Mouse (Mus musculus): ENCODE results near the gene Rpl3. TPM values are rescaled to one million over a fixed set of nuclear protein-coding genes. Genes with fewer than 3 reads are reported as not detected.

Rpl3 gene
- polyA plus RNA-seq, 1 experiment from 2014 or later = 706 TPM

GRCm38 (mm10) chr15:80059606-80060005, 32.1 kb downstream of the Rpl3 start:
- no peak overlapping the region for H3K9ac ChIP-seq (ENCODE audit: low read length)
- H3K4me3 ChIP-seq (ENCODE audit: low read depth, low read length) = no peak overlapping the region
- DNase-seq (ENCODE audit: low spot score) = no peak
- no peak overlapping the region for H3K27ac ChIP-seq (replicated peaks)
- TF ChIP-seq CTCF (IDR thresholded peaks at IDR 0.05; ENCODE audit: low read depth) (no peak), EP300 (optimal IDR thresholded peaks at IDR 0.05) (no peak)
- 43% methylated on average over 7 of the region's 7 CpGs for WGBS
- H3K36me3 ChIP-seq (ENCODE audit: control insufficient read depth, insufficient read depth, low read length) = no peaks in the 10 kb centered on the region
- ATAC-seq (ENCODE audit: low FRiP score, low TSS enrichment) = no peak
- H3K9me3 ChIP-seq (ENCODE audit: control insufficient read depth, low read length) = no peaks in the 10 kb centered on the region
- H3K4me1 ChIP-seq (replicated peaks; ENCODE audit: control insufficient read depth, insufficient read depth) = no peaks in the 10 kb centered on the region
- H3K27me3 ChIP-seq (ENCODE audit: control insufficient read depth, insufficient read depth, low read length) = no peaks in the 10 kb centered on the region
- H3K4me2 ChIP-seq (replicated peaks; ENCODE audit: low read depth) = no peak overlapping the region

- Histone ChIP-seq H3K27me3 (ENCODE audit: control insufficient read depth, insufficient read depth, low read length) (no peaks in the 10 kb centered on the region), H3K9ac (ENCODE audit: low read length) (no peak overlapping the region), H3K36me3 (ENCODE audit: control insufficient read depth, insufficient read depth, low read length) (no peaks in the 10 kb centered on the region), H3K4me1 (replicated peaks; ENCODE audit: control insufficient read depth, insufficient read depth) (no peaks in the 10 kb centered on the region), H3K4me2 (replicated peaks; ENCODE audit: low read depth) (no peak overlapping the region), H3K4me3 (ENCODE audit: low read depth, low read length) (no peak overlapping the region), H3K9me3 (ENCODE audit: control insufficient read depth, low read length) (no peaks in the 10 kb centered on the region), H3K27ac (replicated peaks) (no peak overlapping the region)
- DNase-seq (ENCODE audit: low spot score) (no peak), ATAC-seq (ENCODE audit: low FRiP score, low TSS enrichment) (no peak)
- TF ChIP-seq EP300 (optimal IDR thresholded peaks at IDR 0.05) = no peak
- TF ChIP-seq CTCF (IDR thresholded peaks at IDR 0.05; ENCODE audit: low read depth) = no peak
- 92% methylated on average over 7 of the region's 7 CpGs for WGBS
Measured at GRCm38 (mm10) chr15:80058151-80058550, 33.5 kb downstream of the Rpl3 start.

GRCm38 (mm10) chr15:80054034-80054710, 37.5 kb downstream of the Rpl3 start:
- Histone ChIP-seq H3K9ac (ENCODE audit: low read length) (0 out of 2 replicates have a peak overlapping the region, but pooled peaks have one; percentile 4), H3K36me3 (ENCODE audit: control insufficient read depth, insufficient read depth, low read length) (no peaks in the 10 kb centered on the region), H3K4me1 (replicated peaks; ENCODE audit: control insufficient read depth, insufficient read depth) (no peaks in the 10 kb centered on the region), H3K9me3 (ENCODE audit: control insufficient read depth, low read length) (no peaks in the 10 kb centered on the region), H3K27me3 (ENCODE audit: control insufficient read depth, insufficient read depth, low read length) (no peaks in the 10 kb centered on the region), H3K4me2 (replicated peaks; ENCODE audit: low read depth) (no peak overlapping the region), H3K27ac (replicated peaks) (no peak overlapping the region; the same call in 1 of the 2 replicates), H3K4me3 (ENCODE audit: low read depth, low read length) (no peak overlapping the region)
- ATAC-seq (ENCODE audit: low FRiP score, low TSS enrichment) = peak; percentile 75
- WGBS = 47% methylated on average over 7 of the region's 7 CpGs
- peak; percentile 65 for DNase-seq (ENCODE audit: low spot score)
- TF ChIP-seq CTCF (IDR thresholded peaks at IDR 0.05; ENCODE audit: low read depth) (no peak), EP300 (optimal IDR thresholded peaks at IDR 0.05) (no peak)

- Histone ChIP-seq H3K4me2 (replicated peaks; ENCODE audit: low read depth) (no peak overlapping the region), H3K4me3 (ENCODE audit: low read depth, low read length) (no peak overlapping the region), H3K27me3 (ENCODE audit: control insufficient read depth, insufficient read depth, low read length) (no peaks in the 10 kb centered on the region), H3K9me3 (ENCODE audit: control insufficient read depth, low read length) (no peaks in the 10 kb centered on the region), H3K27ac (replicated peaks) (no peak overlapping the region; the same call in 1 of the 2 replicates), H3K36me3 (ENCODE audit: control insufficient read depth, insufficient read depth, low read length) (no peaks in the 10 kb centered on the region), H3K9ac (ENCODE audit: low read length) (no peak overlapping the region), H3K4me1 (replicated peaks; ENCODE audit: control insufficient read depth, insufficient read depth) (no peaks in the 10 kb centered on the region)
- TF ChIP-seq EP300 (optimal IDR thresholded peaks at IDR 0.05) = no peak
- no peak for TF ChIP-seq CTCF (IDR thresholded peaks at IDR 0.05; ENCODE audit: low read depth)
- ATAC-seq (ENCODE audit: low FRiP score, low TSS enrichment) (no peak), DNase-seq (ENCODE audit: low spot score) (no peak)
- 79% methylated on average over 8 of the region's 8 CpGs for WGBS
Measured at GRCm38 (mm10) chr15:80053381-80054033, 38.2 kb downstream of the Rpl3 start.

GRCm38 (mm10) chr15:80051782-80052181, 39.9 kb downstream of the Rpl3 start:
- Histone ChIP-seq H3K4me2 (replicated peaks; ENCODE audit: low read depth) (no peak overlapping the region), H3K9me3 (ENCODE audit: control insufficient read depth, low read length) (no peaks in the 10 kb centered on the region), H3K4me1 (replicated peaks; ENCODE audit: control insufficient read depth, insufficient read depth) (no peaks in the 10 kb centered on the region), H3K9ac (ENCODE audit: low read length) (no peak overlapping the region), H3K4me3 (ENCODE audit: low read depth, low read length) (no peak overlapping the region), H3K27ac (replicated peaks) (0 out of 2 replicates have a peak overlapping the region, but pooled peaks have one; percentile 13), H3K27me3 (ENCODE audit: control insufficient read depth, insufficient read depth, low read length) (no peaks in the 10 kb centered on the region), H3K36me3 (ENCODE audit: control insufficient read depth, insufficient read depth, low read length) (no peaks in the 10 kb centered on the region)
- TF ChIP-seq CTCF (IDR thresholded peaks at IDR 0.05; ENCODE audit: low read depth) = no peak
- no peak for TF ChIP-seq EP300 (optimal IDR thresholded peaks at IDR 0.05)
- no peak for DNase-seq (ENCODE audit: low spot score)
- no peak for ATAC-seq (ENCODE audit: low FRiP score, low TSS enrichment)
- WGBS = 69% methylated on average over 9 of the region's 9 CpGs

Data from stomach, postnatal 0 days (tissue).